Mouse (Mus musculus) myocyte (in vitro differentiated cells): ENCODE data around the gene Vps35. TPM values are rescaled to one million over a fixed set of nuclear protein-coding genes. Genes with fewer than 3 reads are reported as not detected.

Experiments
- H3K27me3 ChIP-seq: one replicate; pipeline ENCODE4 v1.6.1; 2011; ENCODE audit not compliant: control insufficient read depth, insufficient read depth, insufficient read length
- H3K36me3 ChIP-seq: one replicate; pipeline ENCODE4 v1.6.1; 2011; ENCODE audit not compliant: control insufficient read depth, insufficient read depth
- H3K4me2 ChIP-seq: one replicate; pipeline ENCODE4 v1.6.1; 2011; ENCODE audit warnings: low read depth, control low read depth
- H3K4me3 ChIP-seq: one replicate; pipeline ENCODE4 v1.5.1; 2011; ENCODE audit warnings: mild to moderate bottlenecking, control low read depth, moderate library complexity
- H3K79me2 ChIP-seq: one replicate; pipeline ENCODE4 v1.6.1; 2011; ENCODE audit not compliant: control insufficient read depth, insufficient read depth
- H3ac ChIP-seq: one replicate; pipeline ENCODE4 v1.6.1; 2011; ENCODE audit not compliant: control insufficient read depth, insufficient read length
- CEBPB ChIP-seq: IDR thresholded peaks from 2 replicates; pipeline ENCODE4 v1.6.1; 2011; ENCODE audit warnings: mild to moderate bottlenecking, moderate library complexity; ENCODE audit not compliant: poor library complexity, insufficient read depth, severe bottlenecking
- E2F4 ChIP-seq: IDR thresholded peaks from one replicate; pipeline ENCODE4 v1.6.1; 2011; ENCODE audit warnings: mild to moderate bottlenecking, control low read depth, moderate library complexity; ENCODE audit not compliant: insufficient read depth
- MAX ChIP-seq: IDR thresholded peaks from one replicate; pipeline ENCODE4 v1.6.1; 2011; ENCODE audit warnings: low read depth, mild to moderate bottlenecking, control low read depth
- MYOD1 ChIP-seq, 3 experiments: IDR thresholded peaks; one replicate each; pipeline ENCODE4 v1.6.1; 2011; ENCODE audit warnings: control low read depth in 2 of 3, low read depth in 2 of 3, mild to moderate bottlenecking in 2 of 3, moderate library complexity in 1 of 3; ENCODE audit not compliant: insufficient read length in 2 of 3, control insufficient read depth in 1 of 3
- MYOG ChIP-seq, 3 experiments: IDR thresholded peaks; one replicate each; pipeline ENCODE4 v1.6.1; 2011; ENCODE audit warnings: control low read depth in 2 of 3, low read depth in 2 of 3, mild to moderate bottlenecking in 2 of 3; ENCODE audit not compliant: insufficient read length in 2 of 3, control insufficient read depth in 1 of 3, insufficient read depth in 1 of 3
- POLR2A ChIP-seq: IDR thresholded peaks from one replicate; pipeline ENCODE4 v1.6.1; 2011; ENCODE audit warnings: low read depth, mild to moderate bottlenecking, control low read depth, moderate library complexity; ENCODE audit not compliant: insufficient read length
- POLR2AphosphoS2 ChIP-seq: IDR thresholded peaks from one replicate; pipeline ENCODE4 v1.6.1; 2011; ENCODE audit warnings: low read depth, control low read depth; ENCODE audit not compliant: insufficient read length
- REST ChIP-seq: IDR thresholded peaks from one replicate; pipeline ENCODE4 v1.6.1; 2011; ENCODE audit warnings: mild to moderate bottlenecking, control low read depth, moderate library complexity; ENCODE audit not compliant: insufficient read depth, insufficient read length
- SRF ChIP-seq: IDR thresholded peaks from one replicate; pipeline ENCODE4 v1.6.1; 2011; ENCODE audit warnings: low read depth; ENCODE audit not compliant: control insufficient read depth, insufficient read length
- TCF12 ChIP-seq: IDR thresholded peaks from one replicate; pipeline ENCODE4 v1.6.1; 2011; ENCODE audit warnings: mild to moderate bottlenecking, control low read depth; ENCODE audit not compliant: poor library complexity, insufficient read depth, severe bottlenecking
- TCF3 ChIP-seq: IDR thresholded peaks from one replicate; pipeline ENCODE4 v1.6.1; 2011; ENCODE audit warnings: low read depth, control low read depth; ENCODE audit not compliant: insufficient read length
- USF1 ChIP-seq: IDR thresholded peaks from one replicate; pipeline ENCODE4 v1.6.1; 2011; ENCODE audit warnings: low read depth, mild to moderate bottlenecking, control low read depth, moderate library complexity
- polyA plus RNA-seq: library from polyadenylated mRNA; unstranded; fragments of >200 nt; fragmentation: generic; extraction: Trizol; gene quantifications from one replicate; pipeline ENCODE4 v1.2.1, GENCODE M21; 2012; ENCODE audit warnings: missing spikeins

The Vps35 gene
- polyA plus RNA-seq, 1 experiment, result 52.1 TPM

DNA sequence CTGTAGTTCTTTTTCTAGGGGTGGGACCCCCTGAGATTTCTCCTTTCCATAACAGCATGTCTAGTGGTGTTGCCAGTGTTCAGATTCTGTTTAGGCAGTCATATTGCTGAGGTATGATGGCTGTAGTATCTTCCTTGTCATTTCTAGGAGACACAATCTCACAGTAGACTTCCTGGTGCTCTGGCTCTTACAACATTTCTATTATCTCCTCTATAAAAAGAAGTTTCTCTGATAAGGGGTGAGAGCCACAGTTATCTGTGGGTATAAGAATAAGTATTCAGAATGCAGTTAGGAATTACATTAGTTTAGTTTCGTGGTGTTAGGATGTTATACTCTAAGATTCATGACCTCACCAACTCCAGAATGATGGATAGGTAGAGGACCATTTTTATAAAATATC, 72.3 kb downstream of the Vps35 start:
- Histone ChIP-seq H3K27me3 (no peaks in the 10 kb centered on the region), H3K4me2 (no peak overlapping the region), H3K4me3 (no peak overlapping the region), H3K36me3 (no peaks in the 10 kb centered on the region), H3ac (no peak overlapping the region), H3K79me2 (no peaks in the 10 kb centered on the region)
- TF ChIP-seq REST (no peak), CEBPB (no peak), MYOG (IDR thresholded peaks at IDR 0.05; ENCODE audit: control insufficient read depth in 1 of 3, insufficient read depth in 1 of 3, insufficient read length in 2 of 3, low read depth in 2 of 3) (no peak), USF1 (no peak), TCF3 (no peak), POLR2A (no peak), MYOD1 (IDR thresholded peaks at IDR 0.05; ENCODE audit: control insufficient read depth in 1 of 3, insufficient read length in 2 of 3, low read depth in 2 of 3) (no peak), POLR2AphosphoS2 (no peak), SRF (no peak), MAX (no peak), TCF12 (no peak), E2F4 (no peak)

DNA sequence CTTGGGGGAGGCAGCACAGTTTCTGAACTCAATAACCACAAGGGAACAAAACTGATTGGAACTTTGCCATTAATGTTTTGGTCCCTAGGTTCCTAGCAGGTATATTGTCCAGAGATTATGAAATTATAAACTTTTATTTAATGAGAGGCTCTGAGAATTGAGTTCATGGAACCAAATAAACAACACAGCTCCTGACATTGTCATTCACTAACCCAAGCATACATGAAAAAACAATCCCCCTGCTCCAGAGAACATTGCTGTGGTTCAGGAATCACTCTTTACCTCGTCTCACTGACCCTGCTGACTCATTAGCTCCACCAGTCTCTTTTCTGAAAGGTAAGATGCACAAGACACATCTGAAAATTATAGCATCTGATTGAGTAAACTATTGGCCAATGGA, 73.9 kb downstream of the Vps35 start, which contains the start of gene Olfr371:
Gene Olfr371, plus strand, starts transcription at position 301 of the 400 bp plus-strand sequence.
- no peaks in the 10 kb centered on the region for H3K27me3 ChIP-seq
- H3K36me3 ChIP-seq, result no peaks in the 10 kb centered on the region
- TF ChIP-seq MYOD1 (IDR thresholded peaks at IDR 0.05; ENCODE audit: control insufficient read depth in 1 of 3, insufficient read length in 2 of 3, low read depth in 2 of 3) (no peak), POLR2A (no peak), TCF12 (no peak), E2F4 (no peak), POLR2AphosphoS2 (no peak), TCF3 (no peak), SRF (no peak), CEBPB (no peak), REST (no peak), MAX (no peak), USF1 (no peak), MYOG (IDR thresholded peaks at IDR 0.05; ENCODE audit: control insufficient read depth in 1 of 3, insufficient read depth in 1 of 3, insufficient read length in 2 of 3, low read depth in 2 of 3) (no peak)
- no peak within 1 kb of the TSS for H3ac ChIP-seq
- no peak within 1 kb of the TSS for H3K4me2 ChIP-seq
- H3K79me2 ChIP-seq, result no peaks in the 10 kb centered on the region
- H3K4me3 ChIP-seq, result no peak within 1 kb of the TSS

GRCm38 (mm10) chr8:85220992-85221391, 78.6 kb downstream of the Vps35 start:
- Histone ChIP-seq H3K4me3 (no peak overlapping the region), H3K79me2 (no peaks in the 10 kb centered on the region), H3ac (no peak overlapping the region), H3K36me3 (no peaks in the 10 kb centered on the region), H3K4me2 (no peak overlapping the region), H3K27me3 (no peaks in the 10 kb centered on the region)
- TF ChIP-seq TCF12, result no peak
- no peak for TF ChIP-seq CEBPB

GRCm38 (mm10) chr8:85220220-85220619, 79.4 kb downstream of the Vps35 start:
- TF ChIP-seq TCF12 (no peak), MAX (no peak), TCF3 (no peak), POLR2AphosphoS2 (no peak), REST (no peak), CEBPB (no peak), E2F4 (no peak), MYOG (IDR thresholded peaks at IDR 0.05; ENCODE audit: control insufficient read depth in 1 of 3, insufficient read depth in 1 of 3, insufficient read length in 2 of 3, low read depth in 2 of 3) (no peak), USF1 (no peak), SRF (no peak), POLR2A (no peak), MYOD1 (IDR thresholded peaks at IDR 0.05; ENCODE audit: control insufficient read depth in 1 of 3, insufficient read length in 2 of 3, low read depth in 2 of 3) (no peak)
- Histone ChIP-seq H3K36me3 (no peaks in the 10 kb centered on the region), H3ac (no peak overlapping the region)

More at GRCm38 (mm10) chr8:85220220-85220619, 79.4 kb downstream of the Vps35 start:
- Histone ChIP-seq H3K27me3 (no peaks in the 10 kb centered on the region), H3K4me3 (no peak overlapping the region), H3K79me2 (no peaks in the 10 kb centered on the region), H3K4me2 (no peak overlapping the region)

Other genes with a start within 250 kb of the Vps35 start
- 26.8 TPM for gene Fbxw9, start 239.7 kb downstream of the Vps35 start, polyA plus RNA-seq
- gene Gm5741, start 231.8 kb downstream of the Vps35 start, polyA plus RNA-seq, result 0.31 TPM
- 86.7 TPM for gene Dhps, start 228.0 kb downstream of the Vps35 start, polyA plus RNA-seq
- gene Wdr83os, start 219.1 kb downstream of the Vps35 start, polyA plus RNA-seq, result 166 TPM
- 26.8 TPM for gene Wdr83, start 218.5 kb downstream of the Vps35 start, polyA plus RNA-seq
- gene Man2b1, start 216.5 kb downstream of the Vps35 start, polyA plus RNA-seq, result 7.6 TPM
- gene Zfp791, start 176.7 kb downstream of the Vps35 start, polyA plus RNA-seq, result not detected
- not detected for gene Cks1brt, start 147.9 kb downstream of the Vps35 start, polyA plus RNA-seq
- not detected for gene Olfr371, start 73.8 kb downstream of the Vps35 start, polyA plus RNA-seq
- 13.2 TPM for gene Orc6, start 170 bp downstream of the Vps35 start, polyA plus RNA-seq
- 3.7 TPM for gene Mylk3, start 86.5 kb upstream of the Vps35 start, polyA plus RNA-seq
- 12.3 TPM for gene 4921524J17Rik, start 133.0 kb upstream of the Vps35 start, polyA plus RNA-seq
- gene Gpt2, start 192.8 kb upstream of the Vps35 start, polyA plus RNA-seq, result 156 TPM